Mouse (Mus musculus) T-helper 2 cell (primary cell): ENCODE measurements around the gene Aadacl4.
"Not testable (repeated sequence)": the region's sequence is repeated elsewhere in the genome, so short reads cannot be mapped to it uniquely, and the experiment has no call there.

ENCODE experiments used
- in situ Hi-C: fragments of 300-600 bp; cut with MboI, MseI; formaldehyde crosslinking; loops from one replicate; pipeline ENCODE4 v1.15.1; 2025; ENCODE audit warnings: high pct_unique_total_duplicates

Aadacl4 gene

GRCm38 (mm10) chr4:144613407-144613806 lies at the start of gene Aadacl4:
Gene Aadacl4 (plus strand): TSS chr4:144613707.
- in situ Hi-C loops: no loop called here

- in situ Hi-C loops: no loop called here
Observed at GRCm38 (mm10) chr4:144565034-144565433, 48.5 kb upstream of the Aadacl4 start, which contains the start of gene Gm13124. Gene Gm13124 (minus strand): TSS chr4:144565134.

GRCm38 (mm10) chr4:144567752-144568151 lies 45.8 kb upstream of the Aadacl4 start:
- in situ Hi-C loops: no loop called here

- in situ Hi-C loops: not testable (repeated sequence)
Observed at GRCm38 (mm10) chr4:144586207-144586606, 27.3 kb upstream of the Aadacl4 start.

- in situ Hi-C loops: no loop called here
Observed at GRCm38 (mm10) chr4:144592790-144593189, 20.7 kb upstream of the Aadacl4 start.

GRCm38 (mm10) chr4:144614586-144614985 lies 1.1 kb downstream of the Aadacl4 start:
- in situ Hi-C loops: no loop called here

- in situ Hi-C loops: no loop called here
Observed at GRCm38 (mm10) chr4:144638263-144638662, 24.8 kb downstream of the Aadacl4 start.
